Mouse (Mus musculus) cerebellum, adult 2 months (tissue): ENCODE data around the gene Os9.

Experiments used
- CTCF ChIP-seq: fragments of 200-500 bp; IDR thresholded peaks from 2 replicates; pipeline ENCODE4 v1.5.1; 2011; ENCODE audit warnings: low read depth, mild to moderate bottlenecking, control low read depth, low read length, moderate library complexity, borderline replicate concordance; ENCODE audit not compliant: insufficient read depth
- POLR2A ChIP-seq: fragments of 200-500 bp; IDR thresholded peaks from 2 replicates; pipeline ENCODE4 v1.6.1; 2011; ENCODE audit warnings: low read length, control low read depth, borderline replicate concordance; ENCODE audit not compliant: insufficient read depth

DNA sequence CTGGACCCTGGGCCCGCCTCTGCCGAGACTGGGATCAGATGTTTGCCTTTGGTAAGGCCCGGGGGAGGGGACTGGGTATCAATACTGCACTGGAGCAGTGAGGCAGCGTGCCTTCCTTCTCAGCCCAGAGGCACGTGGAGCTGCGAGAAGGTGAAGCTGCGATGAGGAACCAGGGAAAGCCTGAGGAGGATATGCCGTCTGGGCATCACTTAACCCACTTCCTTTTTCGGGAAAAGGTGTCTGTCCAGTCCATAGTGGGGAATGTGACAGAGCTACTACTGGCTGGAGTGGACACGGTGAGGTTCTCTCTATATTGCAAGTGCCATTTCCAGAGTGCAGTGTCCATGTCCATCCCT, 70.8 kb downstream of the Os9 start:
- TF ChIP-seq CTCF, result no peak
- no peak for TF ChIP-seq POLR2A
